Mouse (Mus musculus) thymus, postnatal 25 days (tissue): ENCODE data around the gene Kif1b.

ENCODE experiments used
- DNase-seq: peaks from one replicate; pipeline ENCODE4 v3.0.0; 2022

Kif1b gene

DNA sequence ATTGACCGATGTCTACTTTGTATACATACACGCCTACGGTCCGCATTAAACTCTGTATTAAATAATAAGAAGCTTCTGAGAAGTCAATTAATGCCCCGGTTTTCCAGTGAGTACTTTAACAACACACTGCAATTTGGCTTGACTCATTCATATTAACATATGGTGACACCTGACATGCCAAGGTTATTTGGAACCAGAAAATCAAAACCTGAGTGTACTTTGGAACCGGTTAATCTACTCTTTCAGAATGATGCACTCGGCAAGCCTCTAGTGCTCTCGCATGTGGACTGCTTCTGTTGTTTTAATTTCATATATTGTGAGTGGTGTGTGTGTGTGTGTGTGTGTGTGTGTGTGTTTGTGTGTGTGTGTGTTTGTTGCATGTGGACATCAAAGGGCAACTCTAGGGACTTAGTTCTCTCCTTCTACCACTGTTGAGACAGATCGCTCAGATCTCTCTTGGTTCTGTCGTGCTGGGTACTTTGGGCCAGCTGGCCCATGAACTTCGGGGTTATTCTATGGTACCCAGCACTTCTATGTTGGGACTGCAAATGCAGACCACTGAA, 6.9 kb upstream of the Kif1b start:
- DNase-seq, result no peak

DNA sequence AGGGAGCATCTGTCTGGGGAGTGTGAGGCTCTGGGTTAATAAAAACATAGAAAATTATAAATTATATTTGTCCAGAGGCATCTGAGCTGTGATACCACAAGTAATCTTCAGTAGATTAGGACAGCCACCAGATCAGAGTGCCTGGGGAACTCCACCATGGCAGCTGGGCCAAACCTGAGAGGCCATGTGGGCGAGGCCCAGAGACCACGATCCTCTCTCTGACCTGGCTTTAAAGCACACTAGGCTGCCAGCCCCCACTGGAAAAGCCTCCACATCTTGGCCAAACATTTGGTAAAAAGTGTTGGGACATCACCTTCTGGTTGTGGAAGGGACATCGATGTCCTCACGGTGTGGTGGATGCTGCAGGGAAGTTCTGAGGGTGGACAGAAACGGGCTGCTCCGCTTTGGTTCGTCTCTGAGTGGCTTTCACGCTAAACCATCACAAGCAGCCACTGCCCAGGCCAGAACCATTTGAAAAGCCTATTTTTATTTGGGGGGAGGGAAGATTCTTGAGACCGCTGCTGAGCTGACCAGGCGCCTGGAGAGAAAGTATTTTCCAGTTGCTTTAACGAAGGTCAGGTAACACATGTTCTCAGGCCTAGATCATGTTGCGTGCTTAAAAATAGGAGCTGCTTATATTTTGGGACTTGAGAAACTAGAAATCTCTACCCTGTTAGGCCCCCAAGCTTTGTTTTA, 6.2 kb upstream of the Kif1b start:
- no peak for DNase-seq

DNA sequence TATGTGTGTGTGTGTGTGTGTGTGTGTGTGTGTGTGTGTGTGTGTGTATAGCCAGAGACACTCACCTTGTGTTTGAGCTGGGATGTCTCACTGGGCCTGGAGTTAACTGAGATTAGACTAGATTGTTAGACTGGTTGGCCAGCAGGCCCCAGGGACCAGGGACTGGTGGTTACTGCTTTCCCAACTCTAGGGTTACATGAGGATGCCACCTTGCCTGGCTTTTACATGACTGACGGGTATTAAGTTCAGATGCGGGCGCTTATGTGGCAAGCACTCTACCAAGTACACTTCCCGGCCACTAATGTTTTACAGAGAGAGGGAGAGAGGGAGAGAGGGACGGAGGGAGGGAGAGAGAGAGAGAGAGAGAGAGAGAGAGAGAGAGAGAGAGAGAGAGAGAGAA, 4.5 kb upstream of the Kif1b start:
- no peak for DNase-seq

DNA sequence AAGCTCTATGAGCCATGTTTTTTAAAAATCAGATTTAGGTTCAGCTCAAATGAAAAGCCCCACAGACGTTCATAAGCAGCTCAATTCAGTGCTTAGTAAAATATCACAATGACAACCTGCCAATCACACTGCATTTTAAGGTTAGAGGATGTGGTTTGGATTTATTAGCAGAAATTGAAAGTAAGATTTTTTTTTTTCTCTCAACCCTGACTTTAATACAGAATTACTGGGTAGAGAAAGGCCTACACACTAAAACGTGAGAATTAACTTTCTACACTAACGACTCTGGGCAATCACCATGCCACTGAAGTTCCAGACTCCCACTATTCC, 963 bp upstream of the Kif1b start:
- no peak for DNase-seq

DNA sequence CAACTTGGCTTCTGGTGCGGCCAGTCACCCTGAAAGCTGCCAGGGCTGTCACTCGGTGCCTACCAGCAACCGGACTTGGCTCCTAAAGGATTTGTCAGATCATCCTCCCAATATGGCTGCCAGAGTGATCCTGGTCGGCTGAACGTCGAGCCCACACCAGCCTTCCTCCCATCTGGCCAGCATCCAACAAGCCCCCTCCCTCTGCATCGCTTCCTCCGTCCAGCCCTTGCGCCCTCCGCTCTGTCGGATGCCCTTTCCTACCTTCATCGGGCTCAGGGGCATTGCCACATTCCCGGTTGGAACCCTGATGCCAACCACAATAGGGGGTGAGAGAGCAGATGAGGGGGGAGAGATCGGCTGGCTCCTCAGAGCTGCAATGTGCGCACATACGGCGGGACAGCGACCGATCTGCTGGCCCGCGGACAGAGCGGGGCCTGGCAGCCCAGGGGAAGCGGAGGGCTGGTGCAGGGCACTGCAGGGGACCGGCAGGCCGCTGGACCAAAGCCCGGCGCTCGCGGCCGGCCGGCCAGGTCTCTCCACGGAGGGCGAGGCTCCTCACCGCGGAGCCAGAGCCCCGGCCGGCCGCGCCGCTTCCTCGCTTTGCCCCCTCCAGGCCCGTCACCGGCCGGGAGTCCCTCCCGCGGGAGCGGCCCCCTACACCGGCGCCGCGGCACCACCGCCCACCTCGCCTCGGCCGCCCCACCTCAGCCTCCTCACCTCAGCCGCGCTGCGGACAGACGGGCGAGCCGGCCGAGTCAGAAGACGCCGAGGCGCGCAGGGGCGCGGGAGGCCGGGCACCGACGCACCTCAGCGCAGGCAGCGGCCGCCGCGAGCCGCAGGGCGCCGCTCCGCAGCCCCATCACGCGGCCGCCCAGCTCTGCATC, 539 bp downstream of the Kif1b start:
- DNase-seq, result peak; percentile 7

DNA sequence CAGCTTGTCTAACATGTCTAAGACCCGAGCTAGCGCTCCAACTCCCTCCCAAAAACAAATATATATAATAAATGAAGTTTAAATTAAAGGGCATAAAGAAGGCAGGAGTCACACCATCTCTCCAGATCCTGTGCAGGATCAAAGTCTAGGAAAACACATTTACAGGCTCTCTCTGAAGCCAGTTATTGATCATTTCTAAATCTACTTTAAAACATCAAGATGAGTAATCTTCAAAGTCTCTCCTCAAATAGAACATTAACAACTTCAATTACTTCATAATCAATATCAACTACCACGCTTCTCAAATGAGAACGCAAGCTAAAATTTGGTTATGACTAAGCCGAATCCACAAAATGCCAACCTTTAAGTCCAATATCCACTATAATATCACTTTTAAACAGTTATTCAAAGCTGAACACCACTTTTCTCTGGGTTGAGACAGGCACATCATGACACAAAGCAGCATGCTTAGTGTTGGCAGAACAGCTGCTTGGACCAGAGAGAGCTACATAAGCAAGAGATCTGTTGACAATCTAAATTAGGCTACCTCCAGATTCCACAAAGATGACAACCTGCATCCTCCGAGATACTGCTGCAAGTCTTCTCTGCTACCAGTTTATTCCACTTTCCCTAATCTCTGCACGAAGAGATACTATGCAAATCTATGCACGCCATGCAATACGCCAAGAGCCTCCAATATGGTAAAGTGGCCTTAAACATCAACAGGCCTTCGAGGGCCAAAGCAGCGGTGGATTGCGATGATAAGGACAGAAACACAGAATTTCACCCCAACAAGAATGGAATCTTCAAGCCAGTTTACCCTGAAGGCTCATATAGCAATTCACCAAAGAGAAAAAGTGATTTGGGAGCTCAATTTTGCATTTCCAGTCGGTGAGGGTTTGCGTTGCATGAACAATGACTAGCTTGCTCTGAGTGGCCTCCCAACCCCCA, 1.5 kb downstream of the Kif1b start:
- no peak for DNase-seq

DNA sequence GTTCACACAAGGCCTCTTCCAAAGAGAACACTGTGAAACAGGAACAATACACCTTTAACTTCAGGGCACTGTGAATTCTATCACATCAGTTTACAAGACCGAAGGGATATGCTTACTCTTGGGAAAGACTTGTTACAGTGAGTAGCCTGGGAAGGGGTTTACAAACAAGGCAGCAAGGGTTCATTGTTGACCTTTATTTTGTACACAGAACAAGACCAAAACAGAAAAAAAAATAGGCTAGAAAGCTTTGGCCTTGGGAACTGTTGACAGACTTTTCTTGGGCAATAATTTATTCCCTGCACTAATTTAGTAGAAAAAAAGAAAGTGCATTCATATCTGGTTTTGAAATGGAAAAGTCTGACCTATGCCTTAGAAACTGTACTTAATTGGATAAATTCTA, 3.0 kb downstream of the Kif1b start:
- DNase-seq, result no peak

DNA sequence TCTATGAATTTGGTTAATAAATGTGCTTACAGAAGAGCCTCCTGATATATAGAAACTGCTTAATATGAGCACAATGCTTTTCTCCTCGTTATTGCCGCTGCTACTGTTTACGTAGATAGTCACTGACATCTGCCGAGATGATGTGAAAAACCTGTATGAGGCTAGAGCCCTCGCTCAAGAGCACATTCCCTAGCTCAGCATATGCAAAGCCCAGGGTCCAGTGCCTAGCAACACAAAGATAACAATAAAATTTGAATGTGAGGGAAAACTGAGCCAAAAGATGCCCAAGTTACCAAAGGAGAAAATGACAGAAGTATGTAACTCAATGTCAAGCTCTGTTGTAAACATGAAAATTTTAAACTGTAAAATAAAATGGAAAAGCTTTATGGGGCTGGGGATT, 4.0 kb downstream of the Kif1b start:
- DNase-seq, result no peak

DNA sequence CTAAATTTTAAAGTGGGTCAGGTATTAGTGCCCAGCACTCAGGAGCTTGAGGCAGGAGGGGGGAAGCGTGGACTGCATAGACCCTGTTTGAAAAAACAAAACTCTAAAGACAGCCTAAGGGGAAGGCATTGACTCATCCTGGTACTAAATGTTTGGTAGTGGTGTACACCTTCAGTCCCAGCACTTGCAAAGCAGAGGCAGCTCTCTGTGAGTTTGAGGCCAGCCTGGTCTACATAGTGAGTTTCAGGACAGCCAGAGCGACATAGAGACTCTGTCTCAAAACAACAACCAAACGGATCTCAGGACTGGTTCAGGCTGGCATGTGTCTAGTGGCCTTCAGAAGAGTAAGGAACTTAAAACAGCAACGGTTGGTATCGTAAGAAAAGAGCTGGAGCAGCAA, 4.7 kb downstream of the Kif1b start:
- DNase-seq, result no peak

DNA sequence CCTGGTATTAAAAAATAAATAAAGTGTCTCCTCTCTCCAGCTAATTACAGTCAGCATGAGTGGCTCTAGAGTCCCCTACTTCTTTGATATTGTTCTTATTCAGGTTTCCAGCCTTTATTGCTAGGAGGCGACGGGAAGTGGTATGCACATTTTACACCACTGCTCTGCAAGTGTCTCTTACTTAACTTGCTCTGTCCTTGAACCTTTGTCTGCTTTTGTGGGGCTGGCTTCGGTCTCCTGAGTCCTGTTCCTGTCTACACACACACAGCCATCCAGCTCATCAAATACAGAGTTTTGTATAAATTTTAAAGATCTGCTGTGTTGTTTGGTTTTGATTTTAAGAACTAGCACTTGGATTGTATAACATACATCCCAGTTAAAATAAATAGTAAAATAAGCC, 5.4 kb downstream of the Kif1b start:
- DNase-seq, result no peak

DNA sequence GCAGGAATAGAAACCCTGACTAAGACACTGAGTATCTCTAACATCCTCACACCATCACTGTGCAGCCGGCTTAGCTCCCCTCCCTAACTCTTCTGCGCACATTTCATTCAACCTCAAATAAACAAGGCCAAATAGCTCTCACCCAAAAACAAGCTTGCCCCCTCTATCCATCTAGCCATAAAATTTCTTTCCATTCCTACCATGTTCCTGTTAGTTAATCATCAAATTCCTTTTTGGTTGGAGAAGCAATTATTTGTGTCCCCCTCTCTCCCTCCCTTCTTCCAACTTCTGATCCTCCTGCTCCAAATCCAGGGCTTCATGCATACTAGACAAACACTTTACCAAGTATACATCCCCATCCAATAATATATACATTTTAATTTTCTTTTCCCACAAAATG, 11.0 kb downstream of the Kif1b start:
- no peak for DNase-seq

DNA sequence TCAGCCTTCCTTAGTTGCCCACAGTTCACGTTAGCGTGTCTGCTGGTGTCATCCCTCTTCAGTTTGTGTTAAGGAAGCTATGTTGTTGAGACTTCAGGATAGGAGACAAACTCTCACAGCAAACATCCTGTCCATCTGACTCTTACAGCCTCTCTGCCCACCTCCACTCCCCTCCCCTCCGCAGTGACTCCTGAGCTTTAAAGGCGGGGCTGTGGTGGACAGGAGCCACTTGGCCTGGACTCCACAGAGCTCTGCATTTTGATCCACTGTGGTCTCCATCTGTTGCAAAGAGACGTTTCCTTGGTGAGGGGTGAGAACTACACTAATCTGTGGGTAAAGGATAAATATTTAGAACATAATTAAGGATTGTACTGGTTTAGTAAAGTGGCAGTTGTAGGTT, 14.5 kb downstream of the Kif1b start:
- no peak for DNase-seq

DNA sequence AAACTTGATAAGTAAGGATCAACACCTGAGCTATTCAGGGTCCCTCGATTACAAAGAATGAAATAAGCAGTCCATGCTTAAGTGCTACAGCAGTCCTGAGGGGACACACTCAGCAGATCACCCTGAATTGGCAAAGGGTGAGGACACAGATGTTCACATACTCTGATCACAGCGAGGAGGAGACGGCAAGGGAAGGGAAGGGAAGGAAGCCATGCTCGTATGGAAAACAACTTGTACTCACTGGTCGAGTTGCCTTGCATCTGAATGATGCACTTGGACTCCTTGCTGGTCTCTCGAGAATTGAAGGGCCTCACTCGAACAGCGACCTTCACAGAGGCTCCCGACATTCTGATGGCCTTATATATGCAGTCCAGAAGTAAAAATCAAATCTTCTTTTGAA, 16.4 kb downstream of the Kif1b start:
- DNase-seq, result no peak

DNA sequence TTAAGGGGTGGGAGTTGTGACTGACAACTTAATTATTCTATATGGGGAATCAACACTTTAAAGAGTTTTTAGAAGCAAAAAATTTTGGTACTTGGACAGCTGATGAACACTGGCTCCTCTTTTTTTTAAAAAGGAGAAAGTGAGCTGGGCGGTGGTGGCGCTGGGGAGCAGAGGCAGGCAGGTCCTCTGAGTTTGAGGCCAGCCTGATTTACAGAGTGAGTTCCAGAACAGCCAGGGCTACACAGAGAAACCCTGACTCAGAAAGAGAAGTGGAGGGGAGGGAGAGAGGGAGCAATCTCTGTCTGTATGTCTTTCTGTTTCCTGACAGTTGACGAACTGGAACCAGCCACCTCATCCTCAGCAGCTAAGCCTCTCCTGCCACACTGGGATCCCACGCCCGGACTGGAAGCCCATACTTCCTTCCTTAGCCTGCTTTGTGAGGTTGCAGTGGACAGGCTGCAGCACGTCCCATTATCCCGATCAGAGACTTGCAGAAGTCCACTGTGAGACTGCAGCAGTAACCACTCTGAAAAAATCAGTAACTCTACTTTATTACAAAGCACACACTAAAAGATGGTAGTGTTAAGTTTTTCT, 17.2 kb downstream of the Kif1b start:
- no peak for DNase-seq

DNA sequence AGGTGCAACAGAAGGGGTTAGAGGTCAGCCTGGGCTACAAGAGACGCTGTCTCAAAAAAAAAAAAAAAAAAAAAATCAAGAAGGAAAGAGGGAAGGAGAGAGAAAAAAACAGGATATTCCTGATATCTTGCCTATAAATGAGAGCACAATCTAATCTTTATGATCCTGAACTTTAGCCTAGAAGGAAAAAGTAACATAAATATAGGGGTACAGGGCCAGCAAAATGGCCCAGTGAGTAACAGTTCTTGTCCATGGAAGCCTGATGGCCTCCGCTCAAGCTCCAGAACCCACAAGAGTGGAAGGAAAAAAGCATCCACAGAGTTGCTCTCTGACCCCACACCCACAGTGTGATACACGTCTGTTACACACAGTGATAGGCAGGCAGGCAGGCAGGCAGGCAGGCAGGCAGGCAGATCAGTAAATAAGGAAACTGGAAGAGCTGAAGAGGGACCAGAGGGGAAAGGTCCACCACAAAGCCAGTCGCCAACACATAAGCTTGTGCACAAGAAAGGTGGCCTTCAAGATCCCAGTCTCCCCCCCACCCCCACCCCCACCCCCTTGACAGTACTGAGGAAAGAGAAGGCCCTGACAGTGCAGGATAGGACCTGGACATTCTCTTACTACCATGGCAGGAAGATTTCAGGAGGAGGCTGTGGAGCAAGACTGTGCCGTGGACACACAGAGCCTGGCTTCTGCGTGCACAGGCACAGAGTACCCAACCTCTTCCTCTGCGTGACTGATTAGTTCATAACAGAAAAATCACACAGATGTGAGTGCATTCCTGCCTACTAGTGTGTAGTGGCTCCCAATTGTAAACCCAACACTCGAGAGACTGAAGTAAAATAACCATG, 21.0 kb downstream of the Kif1b start:
- DNase-seq, result no peak

DNA sequence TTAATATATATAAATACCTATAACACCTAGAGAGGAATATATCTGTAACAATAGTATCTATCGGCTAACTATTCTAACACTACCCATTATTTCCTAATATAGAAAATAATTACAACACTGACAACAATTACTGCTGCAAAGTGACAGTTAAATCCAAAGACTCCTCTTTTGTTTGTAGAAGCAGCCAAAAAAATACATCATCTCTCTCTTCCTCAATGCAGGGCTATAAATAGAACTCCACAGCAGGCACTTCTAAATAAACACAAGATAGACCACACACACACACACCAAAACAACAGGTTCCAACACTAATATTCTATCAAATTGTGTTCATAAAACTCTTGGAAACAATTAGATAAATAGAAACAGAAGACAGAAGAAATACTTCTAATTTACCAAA, 21.8 kb downstream of the Kif1b start:
- no peak for DNase-seq

DNA sequence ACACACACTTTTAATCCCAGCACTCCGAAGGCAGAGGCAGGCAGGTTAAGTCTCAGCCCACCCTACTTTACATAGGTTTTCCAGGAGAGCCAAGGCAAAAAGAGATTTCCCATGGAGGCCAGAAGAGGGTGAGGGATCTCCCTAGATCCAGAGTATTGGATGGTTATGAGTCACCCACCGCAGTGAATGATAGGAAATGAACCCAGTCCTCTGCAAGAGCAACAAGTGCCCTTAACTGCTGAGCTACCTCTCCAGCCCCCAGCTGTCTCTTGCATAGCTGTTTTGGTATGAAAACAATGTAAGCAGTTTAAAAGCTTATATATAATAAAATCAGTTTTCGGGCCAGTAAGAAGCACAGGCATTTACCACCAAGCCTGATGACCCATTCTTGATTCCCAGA, 24.5 kb downstream of the Kif1b start:
- no peak for DNase-seq

DNA sequence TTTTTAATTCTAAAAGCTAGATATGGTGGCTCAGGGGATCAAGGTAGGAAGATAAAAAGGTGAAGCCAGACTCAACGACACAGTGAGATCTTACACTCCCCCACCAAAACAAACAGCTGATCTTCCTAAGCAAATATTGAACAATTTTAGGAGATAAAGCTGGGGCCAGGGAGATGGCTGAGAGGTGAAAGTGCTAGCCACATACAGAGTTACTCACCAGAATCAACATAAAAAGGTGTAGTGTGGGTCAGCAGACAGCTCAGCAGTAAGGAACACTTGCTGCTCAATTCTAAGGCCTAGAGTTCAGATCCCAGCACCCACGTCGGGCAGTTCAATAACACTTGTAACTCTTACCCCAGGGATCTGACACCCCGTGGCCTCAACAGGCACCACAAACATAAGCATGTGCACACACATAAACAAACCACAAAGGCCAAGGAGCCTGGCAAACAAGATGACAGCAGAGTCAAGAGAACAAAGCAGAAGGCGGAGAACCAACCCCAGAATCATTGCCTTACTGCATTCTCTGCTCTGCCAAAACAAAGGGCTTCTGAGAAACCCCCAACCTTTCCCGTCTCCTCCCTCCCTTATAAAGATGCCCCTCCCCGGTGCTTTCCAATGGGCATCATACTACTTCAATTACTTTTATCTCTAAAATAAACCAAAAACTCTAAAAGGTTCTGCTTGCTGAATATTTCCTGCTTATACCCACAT, 25.3 kb downstream of the Kif1b start:
- no peak for DNase-seq

DNA sequence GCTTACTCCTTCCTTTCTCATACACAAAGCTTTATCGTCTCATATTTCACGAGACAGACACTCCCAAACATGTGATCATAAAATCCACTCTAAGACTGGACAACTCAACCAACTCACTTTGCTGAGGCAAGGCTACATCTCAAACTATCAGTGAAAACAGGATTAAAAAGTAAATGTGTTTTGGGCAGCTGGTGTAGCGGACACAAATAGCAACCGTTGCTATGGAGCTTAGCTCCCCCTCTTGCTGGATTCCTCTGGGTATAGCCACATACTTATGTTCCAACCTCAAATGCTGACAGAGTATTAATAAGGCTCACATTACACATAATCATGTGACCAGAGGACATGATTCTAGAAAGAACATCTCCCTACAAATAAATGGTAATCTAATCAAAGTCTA, 29.9 kb downstream of the Kif1b start:
- DNase-seq, result no peak

DNA sequence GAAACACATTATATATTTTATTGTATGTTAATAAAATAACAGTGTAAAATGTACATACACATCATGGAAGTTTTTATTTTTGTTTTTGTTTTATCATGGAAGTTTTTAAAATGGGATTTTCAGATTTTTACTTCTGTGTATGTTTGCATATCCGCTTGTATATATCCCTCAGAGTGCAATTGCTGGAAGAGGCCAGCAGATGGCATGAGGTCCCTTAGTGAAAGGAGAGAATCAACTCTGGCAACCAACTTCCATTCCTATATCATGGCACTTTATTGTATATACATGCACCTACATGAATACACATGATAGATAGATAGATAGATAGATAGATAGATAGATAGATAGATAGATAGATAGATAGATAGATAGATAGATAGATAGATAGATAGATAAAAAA, 34.4 kb downstream of the Kif1b start:
- DNase-seq, result no peak

DNA sequence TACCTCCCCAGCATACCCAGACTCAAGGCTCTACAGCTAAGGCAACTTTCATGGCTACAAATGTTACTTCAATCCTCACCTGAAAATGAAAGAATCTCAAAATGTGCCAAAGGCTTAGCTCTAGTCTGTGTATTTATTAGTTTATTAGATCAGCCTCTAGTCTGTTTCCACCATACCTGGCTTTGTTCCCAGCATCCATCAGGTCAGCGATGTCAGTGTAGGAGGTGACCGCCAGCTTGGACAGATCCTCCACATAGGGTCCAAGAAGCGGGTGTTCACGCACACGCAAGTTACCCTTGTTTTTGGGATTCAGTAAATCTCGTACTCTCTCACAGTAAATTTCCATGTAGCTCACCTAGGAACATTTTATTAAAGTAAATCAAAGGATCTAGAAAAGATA, 37.0 kb downstream of the Kif1b start:
- DNase-seq, result no peak
